ENCODE assay signal across 23 mouse cellular contexts in the genomic region with DNA sequence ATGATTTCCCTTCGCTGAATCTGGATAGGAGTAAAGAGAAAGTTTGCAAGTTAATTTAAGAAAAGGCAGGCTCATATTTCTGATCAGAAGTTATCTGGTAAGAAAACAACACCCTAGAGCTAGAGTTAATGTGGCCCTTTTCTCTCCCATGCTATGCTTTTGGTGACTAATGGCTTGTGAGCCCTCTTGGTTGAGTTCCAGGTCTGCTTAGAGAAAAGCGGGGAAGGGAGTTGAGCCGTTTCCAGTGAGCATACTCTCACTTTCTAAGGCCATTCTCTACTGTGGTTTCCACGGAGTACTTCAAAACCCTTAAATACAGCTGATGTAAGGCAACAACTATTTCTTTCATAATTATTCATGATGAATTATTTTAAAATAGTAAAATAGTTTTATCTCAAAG. TPM values are rescaled to one million over a fixed set of nuclear protein-coding genes. Genes with fewer than 3 reads are reported as not detected.
A peak's percentile ranks its signal among the peaks of the same experiment; 100 is the strongest.
DNase-seq lines count a peak whose midpoint lies in the region; ATAC-seq and TF ChIP-seq lines count a peak whose summit lies in the region.
"Had no signal": no experiment of that assay in that cellular context is flagged by ENCODE, and none has a peak within 500 bp of the region (broad histone marks: within the 10 kb centered on the region; RNA-seq: fewer than 3 reads in every experiment).

No protein-coding gene starts in this region.

- TF ChIP-seq POLR2A in lung, adult 2 months (IDR thresholded peaks at IDR 0.05; ENCODE audit: borderline replicate concordance, extremely low read depth, low read depth, low read length) = no peak
- no peak for TF ChIP-seq POLR2A in myocyte (IDR thresholded peaks at IDR 0.05; ENCODE audit: insufficient read length, low read depth)

- no peaks in the 10 kb centered on the region for H3K27me3 ChIP-seq in heart, embryonic 15.5 days
- H3K27me3 ChIP-seq in myocyte (ENCODE audit: control insufficient read depth, insufficient read depth, insufficient read length) = no peaks in the 10 kb centered on the region
- H3K27me3 ChIP-seq: embryonic facial prominence, embryonic 13.5 days; forebrain, embryonic 15.5 days; limb, embryonic 12.5 days; neural tube, embryonic 15.5 days had no signal

- TF ChIP-seq CTCF in lung, adult 2 months (IDR thresholded peaks at IDR 0.05; ENCODE audit: insufficient read depth, low read length) = no peak

- no peak for DNase-seq in heart, postnatal 25 days (ENCODE audit: low spot score)
- peak; percentile 7 for DNase-seq in lung, postnatal 10 days
- DNase-seq in lung, adult 2 months = no peak
- peak; percentile 37 for DNase-seq in adipocyte (ENCODE audit: low spot score)
- DNase-seq: cerebellum, postnatal 25 days; embryo, embryonic 11 days; kidney, adult 18-20 months; kidney, postnatal 4 days; liver, postnatal 0 days; right cerebral cortex, adult 18-20 months; right cerebral cortex, postnatal 4 days; thymus, adult 2 months; thymus, postnatal 4 days had no signal

- no peak overlapping the region for H3K4me2 ChIP-seq in heart, embryonic 15.5 days
- peak overlapping the region; percentile 10 for H3K4me2 ChIP-seq in myocyte (ENCODE audit: low read depth)
- H3K4me2 ChIP-seq: embryonic facial prominence, embryonic 13.5 days; forebrain, embryonic 15.5 days; limb, embryonic 12.5 days; liver, embryonic 11.5 days; neural tube, embryonic 15.5 days had no signal

- H3K36me3 ChIP-seq in heart, embryonic 15.5 days = no peaks in the 10 kb centered on the region
- no peaks in the 10 kb centered on the region for H3K36me3 ChIP-seq in myocyte (ENCODE audit: control insufficient read depth, insufficient read depth)
- H3K36me3 ChIP-seq: forebrain, embryonic 15.5 days; limb, embryonic 12.5 days; neural tube, embryonic 15.5 days had no signal

- H3K9me3 ChIP-seq in heart, embryonic 15.5 days (replicated peaks) = no peaks in the 10 kb centered on the region
- H3K9me3 ChIP-seq: embryonic facial prominence, embryonic 13.5 days; forebrain, embryonic 15.5 days; limb, embryonic 12.5 days; neural tube, embryonic 15.5 days had no signal

- H3K4me3 ChIP-seq in heart, embryonic 15.5 days = no peak overlapping the region
- H3K4me3 ChIP-seq in lung, adult 2 months (replicated peaks; ENCODE audit: extremely low read depth, low read depth, low read length) = no peak overlapping the region
- H3K4me3 ChIP-seq in myocyte = no peak overlapping the region
- H3K4me3 ChIP-seq: embryonic facial prominence, embryonic 13.5 days; forebrain, embryonic 15.5 days; limb, embryonic 12.5 days; neural tube, embryonic 15.5 days had no signal

- H3K79me2 ChIP-seq in myocyte (ENCODE audit: control insufficient read depth, insufficient read depth) = peaks cover 4% of the 10 kb centered on the region

- WGBS in heart, embryonic 15.5 days = 57% methylated on average over 4 of the region's 4 CpGs
- WGBS in lung, adult 2 months = 68% methylated on average over 4 of the region's 4 CpGs

- 0 out of 2 replicates have a peak overlapping the region, but pooled peaks have one; percentile 1 for H3K27ac ChIP-seq in heart, embryonic 15.5 days
- H3K27ac ChIP-seq: embryonic facial prominence, embryonic 13.5 days; forebrain, embryonic 15.5 days; limb, embryonic 12.5 days; macrophage; neural tube, embryonic 15.5 days had no signal

- intact Hi-C loops in heart, postnatal 25 days (cut with DNase I) = no loop called here

- H3K9ac ChIP-seq in heart, embryonic 15.5 days = no peak overlapping the region
- H3K9ac ChIP-seq: embryonic facial prominence, embryonic 13.5 days; forebrain, embryonic 15.5 days; limb, embryonic 12.5 days; liver, postnatal 0 days; neural tube, embryonic 15.5 days had no signal

- H3ac ChIP-seq in myocyte (ENCODE audit: control insufficient read depth, insufficient read length) = no peak overlapping the region

- no peak for ATAC-seq in heart, embryonic 15.5 days (replicated peaks; ENCODE audit: insufficient number of reproducible peaks, insufficient read depth, low FRiP score, low read depth)
- ATAC-seq in inflammation-experienced regulatory T-cells, adult 6 months = no peak
- ATAC-seq: forebrain, embryonic 15.5 days; liver, postnatal 0 days; midbrain, embryonic 16.5 days had no signal

- peaks cover 17% of the 10 kb centered on the region for H3K4me1 ChIP-seq in heart, embryonic 15.5 days (replicated peaks)
- no peaks in the 10 kb centered on the region; the same call in 1 of the 2 replicates for H3K4me1 ChIP-seq in lung, adult 2 months (ENCODE audit: control insufficient read depth, insufficient read depth, low read length)
- H3K4me1 ChIP-seq: forebrain, embryonic 15.5 days; limb, embryonic 12.5 days; neural tube, embryonic 15.5 days had no signal

TF ChIP-seq in myocyte, 11 proteins besides CTCF, POLR2A, EP300 and RAD21:
- no peak for TF ChIP-seq MYOD1 (IDR thresholded peaks at IDR 0.05; ENCODE audit: control insufficient read depth in 1 of 3, insufficient read length in 2 of 3, low read depth in 2 of 3)
- TF ChIP-seq REST (IDR thresholded peaks at IDR 0.05; ENCODE audit: insufficient read depth, insufficient read length) = no peak
- no peak for TF ChIP-seq TCF3 (IDR thresholded peaks at IDR 0.05; ENCODE audit: insufficient read length, low read depth)
- TF ChIP-seq MAX (IDR thresholded peaks at IDR 0.05; ENCODE audit: low read depth) = no peak
- TF ChIP-seq SRF (IDR thresholded peaks at IDR 0.05; ENCODE audit: control insufficient read depth, insufficient read length, low read depth) = no peak
- TF ChIP-seq TCF12 (IDR thresholded peaks at IDR 0.05; ENCODE audit: insufficient read depth, poor library complexity, severe bottlenecking) = no peak
- no peak for TF ChIP-seq USF1 (IDR thresholded peaks at IDR 0.05; ENCODE audit: low read depth)
- TF ChIP-seq E2F4 (IDR thresholded peaks at IDR 0.05; ENCODE audit: insufficient read depth) = no peak
- no peak for TF ChIP-seq MYOG (IDR thresholded peaks at IDR 0.05; ENCODE audit: control insufficient read depth in 1 of 3, insufficient read depth in 1 of 3, insufficient read length in 2 of 3, low read depth in 2 of 3)
- no peak for TF ChIP-seq CEBPB (IDR thresholded peaks at IDR 0.05; ENCODE audit: insufficient read depth, poor library complexity, severe bottlenecking)
- no peak for TF ChIP-seq POLR2AphosphoS2 (IDR thresholded peaks at IDR 0.05; ENCODE audit: insufficient read length, low read depth)

RNA-seq across cellular contexts. Expression of gene Mpdz, which starts 11.8 kb away (rescaled TPM):
- polyA plus RNA-seq in heart, embryonic 15.5 days (2015; fragmentation: Nextera tagmentation; extraction: Ambion mirVana) = 17.5 and 24.0 TPM in 2 replicates
- 10 to 100 TPM; 49.3 to 55.9 TPM for total RNA-seq in heart, postnatal 25 days (2021)
- polyA plus RNA-seq in lung, adult 2 months (2012; rRNA removed) = 9.5 and 15.4 TPM in 2 replicates
- polyA plus RNA-seq in myocyte (2012; fragmentation: generic; extraction: Trizol) = 10.1 TPM
- under 1 TPM in 1 of 3 experiments, not detected in 2; 0.90 TPM for polyA plus RNA-seq in inflammation-experienced regulatory T-cells, adult 6 months (2017; shearing (Covaris generic))
- polyA plus RNA-seq: macrophage had no signal

Comparison
In these comparisons a context has a peak if more than half of its experiments do, and no peak if none do; other contexts are left out.
1. DNase-seq: peak in lung, postnatal 10 days (single experiment) and adipocyte (single experiment); none in heart, postnatal 25 days (single experiment) and lung, adult 2 months (single experiment).